Mouse (Mus musculus) liver, embryonic 11.5 days (tissue): Measurements from ENCODE around the gene Gcnt4. TPM values are rescaled to one million over a fixed set of nuclear protein-coding genes. Genes with fewer than 3 reads are reported as not detected.
"Not testable (repeated sequence)": the region's sequence is repeated elsewhere in the genome, so short reads cannot be mapped to it uniquely, and the experiment has no call there.

Experiments
- ATAC-seq: fragments of 200-750 bp; cut with Nextera tagmentation; replicated peaks from 2 replicates; pipeline ENCODE4 v1.8.0; 2017; ENCODE audit warnings: moderate number of reproducible peaks, mild to moderate bottlenecking, moderate TSS enrichment, moderate library complexity; ENCODE audit not compliant: low FRiP score
- DNase-seq: peaks from one replicate; pipeline ENCODE4 v3.0.0-alpha.2; 2017; ENCODE audit warnings: low spot score
- H3K27ac ChIP-seq: fragments of 300-500 bp; sonication (generic); 2 replicates; pipeline ENCODE4 v1.5.1; 2014; ENCODE audit warnings: mild to moderate bottlenecking, low read depth, low read length, control low read depth
- H3K27me3 ChIP-seq: fragments of 300-500 bp; sonication (generic); replicated peaks from 2 replicates; pipeline ENCODE4 v1.6.1; 2014; ENCODE audit warnings: low read length, mixed read lengths; ENCODE audit not compliant: control insufficient read depth, insufficient read depth
- H3K36me3 ChIP-seq: fragments of 300-500 bp; sonication (generic); 2 replicates; pipeline ENCODE4 v1.6.1; 2014; ENCODE audit warnings: mild to moderate bottlenecking, low read length, moderate library complexity, mixed read lengths; ENCODE audit not compliant: control insufficient read depth, insufficient read depth
- H3K4me1 ChIP-seq: fragments of 300-500 bp; sonication (generic); replicated peaks from 2 replicates; pipeline ENCODE4 v1.6.1; 2014; ENCODE audit warnings: low read length, mixed read lengths; ENCODE audit not compliant: control insufficient read depth, insufficient read depth
- H3K4me2 ChIP-seq: fragments of 300-500 bp; sonication (generic); 2 replicates; pipeline ENCODE4 v1.6.1; 2014; ENCODE audit warnings: mild to moderate bottlenecking, control low read depth, moderate library complexity
- H3K4me3 ChIP-seq: fragments of 300-500 bp; sonication (generic); 2 replicates; pipeline ENCODE4 v1.5.1; 2014; ENCODE audit warnings: low read depth, low read length, control low read depth
- H3K9ac ChIP-seq: fragments of 300-500 bp; sonication (generic); 2 replicates; pipeline ENCODE4 v1.6.1; 2014; ENCODE audit warnings: low read depth, low read length, control low read depth
- H3K9me3 ChIP-seq: fragments of 300-500 bp; sonication (generic); 2 replicates; pipeline ENCODE4 v1.6.1; 2016; ENCODE audit warnings: low read length, inconsistent platforms, mixed read lengths; ENCODE audit not compliant: control insufficient read depth
- WGBS: fragments of 180-500 bp; shearing (Covaris S2); extraction: QIAGEN DNeasy Blood & Tissue Kit; methylation state at CpG from one replicate; pipeline ENCODE4 v1.1.7; 2014; 5-methylcytosine and 5-hydroxymethylcytosine counted together
- polyA plus RNA-seq: library from polyadenylated mRNA; unstranded; fragments of >200 nt; fragmentation: Nextera tagmentation; extraction: Ambion mirVana; gene quantifications from 2 replicates; pipeline ENCODE4 v1.2.1, GENCODE M21; 2014

The Gcnt4 gene
- polyA plus RNA-seq = 0.70 TPM in 2 replicates

GRCm38 (mm10) chr13:96923999-96924961 is at the start of gene Gcnt4:
TSS of gene Gcnt4 (plus strand) at chr13:96924689.
- ATAC-seq = peak; percentile 64

GRCm38 (mm10) chr13:96878220-96879057 is 46.0 kb upstream of the Gcnt4 start:
- Histone ChIP-seq H3K4me1 (no peaks in the 10 kb centered on the region), H3K36me3 (no peaks in the 10 kb centered on the region), H3K27ac (no peak overlapping the region), H3K27me3 (no peaks in the 10 kb centered on the region), H3K4me2 (no peak overlapping the region), H3K9me3 (no peaks in the 10 kb centered on the region), H3K9ac (no peak overlapping the region), H3K4me3 (no peak overlapping the region)
- DNase-seq (no peak), ATAC-seq (no peak)
- WGBS = 80% methylated on average over 12 of the region's 12 CpGs

More at GRCm38 (mm10) chr13:96923999-96924961, at the start of gene Gcnt4:
- DNase-seq = peak; percentile 69
- H3K27me3 ChIP-seq = peaks cover 38% of the 10 kb centered on the region
- H3K9ac ChIP-seq = peak within 1 kb of the TSS; percentile 53
- no peaks in the 10 kb centered on the region for H3K36me3 ChIP-seq
- no peak within 1 kb of the TSS for H3K27ac ChIP-seq
- peak within 1 kb of the TSS; percentile 72 for H3K4me3 ChIP-seq
- WGBS = 9% methylated on average over 55 of the region's 56 CpGs
- H3K9me3 ChIP-seq = no peaks in the 10 kb centered on the region
- peak within 1 kb of the TSS; percentile 98 for H3K4me2 ChIP-seq
- no peaks in the 10 kb centered on the region for H3K4me1 ChIP-seq

GRCm38 (mm10) chr13:96884534-96884933 is 40.0 kb upstream of the Gcnt4 start:
- DNase-seq (no peak), ATAC-seq (no peak)
- no peaks in the 10 kb centered on the region for H3K9me3 ChIP-seq
- H3K27ac ChIP-seq = no peak overlapping the region
- H3K4me2 ChIP-seq = no peak overlapping the region
- H3K27me3 ChIP-seq = no peaks in the 10 kb centered on the region
- WGBS = 45% methylated on average over 1 of the region's 1 CpGs
- H3K4me3 ChIP-seq = no peak overlapping the region
- H3K9ac ChIP-seq = no peak overlapping the region
- no peaks in the 10 kb centered on the region for H3K4me1 ChIP-seq
- no peaks in the 10 kb centered on the region for H3K36me3 ChIP-seq

- H3K27me3 ChIP-seq = no peaks in the 10 kb centered on the region
- no peaks in the 10 kb centered on the region for H3K36me3 ChIP-seq
- no peaks in the 10 kb centered on the region for H3K9me3 ChIP-seq
- 34% methylated on average over 2 of the region's 2 CpGs for WGBS
- DNase-seq (no peak), ATAC-seq (no peak)
- H3K4me3 ChIP-seq = no peak overlapping the region
- no peak overlapping the region for H3K27ac ChIP-seq
- H3K4me1 ChIP-seq = no peaks in the 10 kb centered on the region
- no peak overlapping the region for H3K9ac ChIP-seq
- H3K4me2 ChIP-seq = no peak overlapping the region
Measured at GRCm38 (mm10) chr13:96889985-96890384, 34.5 kb upstream of the Gcnt4 start.

- no peak overlapping the region for H3K27ac ChIP-seq
- DNase-seq = no peak
- H3K27me3 ChIP-seq = no peaks in the 10 kb centered on the region
- 77% methylated on average over 2 of the region's 2 CpGs for WGBS
- H3K9ac ChIP-seq = no peak overlapping the region
- no peak overlapping the region for H3K4me2 ChIP-seq
- ATAC-seq = no peak
- no peaks in the 10 kb centered on the region for H3K36me3 ChIP-seq
- H3K9me3 ChIP-seq = no peaks in the 10 kb centered on the region
- no peak overlapping the region for H3K4me3 ChIP-seq
- H3K4me1 ChIP-seq = no peaks in the 10 kb centered on the region
Measured at GRCm38 (mm10) chr13:96895144-96895543, 29.3 kb upstream of the Gcnt4 start.

GRCm38 (mm10) chr13:96906717-96907116 is 17.8 kb upstream of the Gcnt4 start:
- Histone ChIP-seq H3K9ac (no peak overlapping the region), H3K27me3 (no peaks in the 10 kb centered on the region), H3K36me3 (no peaks in the 10 kb centered on the region), H3K4me3 (no peak overlapping the region), H3K4me2 (no peak overlapping the region), H3K27ac (no peak overlapping the region), H3K9me3 (no peaks in the 10 kb centered on the region), H3K4me1 (no peaks in the 10 kb centered on the region)
- WGBS = 69% methylated on average over 3 of the region's 3 CpGs
- DNase-seq = no peak
- ATAC-seq = no peak

- H3K9me3 ChIP-seq = no peaks in the 10 kb centered on the region
- no peak overlapping the region for H3K9ac ChIP-seq
- WGBS = 65% methylated on average over 3 of the region's 3 CpGs
- no peak overlapping the region for H3K4me3 ChIP-seq
- H3K27ac ChIP-seq = no peak overlapping the region
- H3K36me3 ChIP-seq = no peaks in the 10 kb centered on the region
- H3K27me3 ChIP-seq = no peaks in the 10 kb centered on the region
- H3K4me1 ChIP-seq = no peaks in the 10 kb centered on the region
- no peak for DNase-seq
- no peak for ATAC-seq
- H3K4me2 ChIP-seq = no peak overlapping the region
Measured at GRCm38 (mm10) chr13:96911202-96911601, 13.3 kb upstream of the Gcnt4 start.

GRCm38 (mm10) chr13:96923134-96923533 is 1.4 kb upstream of the Gcnt4 start:
- H3K9me3 ChIP-seq, H3K4me2 ChIP-seq, H3K36me3 ChIP-seq, H3K9ac ChIP-seq, DNase-seq, ATAC-seq, H3K27ac ChIP-seq, H3K4me1 ChIP-seq, H3K4me3 ChIP-seq: not testable (repeated sequence)
- H3K27me3 ChIP-seq = peaks cover 38% of the 10 kb centered on the region
- WGBS = 90% methylated on average over 4 of the region's 4 CpGs
